Mouse (Mus musculus) spleen, adult 2 months (tissue): ENCODE measurements at regions not wholly inside any gene's neighbourhood (a gene's known extent, or its start where the extent isn't known, plus 50 kb on each side); places are given as distances from the start of the nearest gene placed in this dataset.

Experiments used
- CTCF ChIP-seq: fragments of 200-500 bp; IDR thresholded peaks from 2 replicates; pipeline ENCODE4 v1.5.1; 2011; ENCODE audit warnings: mild to moderate bottlenecking, inconsistent platforms; ENCODE audit not compliant: insufficient read depth, insufficient read length, insufficient replicate concordance; ENCODE audit errors: extremely low read depth
- POLR2A ChIP-seq: fragments of 200-500 bp; IDR thresholded peaks from 2 replicates; pipeline ENCODE4 v1.6.1; 2011; ENCODE audit warnings: low read depth, low read length, inconsistent platforms

DNA sequence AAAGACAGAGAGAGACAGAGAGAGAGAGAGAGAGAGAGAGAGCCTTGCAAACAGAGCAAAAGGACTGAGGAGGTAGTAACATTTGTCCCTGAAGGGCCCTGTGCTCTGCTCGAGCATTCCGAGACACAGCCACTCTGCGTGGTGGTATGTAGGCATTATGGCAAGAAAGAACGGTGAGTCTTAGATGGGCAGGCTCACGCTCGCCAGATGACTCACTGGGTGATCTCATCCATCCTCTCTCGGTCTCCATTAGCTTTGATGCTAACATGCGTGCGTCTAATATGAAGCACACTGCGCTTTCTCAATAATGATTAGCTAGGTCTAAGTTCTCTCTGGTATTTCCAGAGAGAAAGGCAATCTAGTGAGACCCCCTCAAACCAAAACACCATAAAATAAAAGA, 65.1 kb upstream of the Stac start:
- TF ChIP-seq CTCF (no peak), POLR2A (no peak)
